Mouse (Mus musculus): ENCODE measurements at regions not wholly inside any gene's neighbourhood (a gene's known extent, or its start where the extent isn't known, plus 50 kb on each side); places are given as distances from the start of the nearest gene placed in this dataset.
A peak's percentile ranks its signal among the peaks of the same experiment; 100 is the strongest.

- DNase-seq = peak; percentile 89
Measured at GRCm38 (mm10) chr16:29915346-29915745, 148.8 kb upstream of the Hes1 start.

DNA sequence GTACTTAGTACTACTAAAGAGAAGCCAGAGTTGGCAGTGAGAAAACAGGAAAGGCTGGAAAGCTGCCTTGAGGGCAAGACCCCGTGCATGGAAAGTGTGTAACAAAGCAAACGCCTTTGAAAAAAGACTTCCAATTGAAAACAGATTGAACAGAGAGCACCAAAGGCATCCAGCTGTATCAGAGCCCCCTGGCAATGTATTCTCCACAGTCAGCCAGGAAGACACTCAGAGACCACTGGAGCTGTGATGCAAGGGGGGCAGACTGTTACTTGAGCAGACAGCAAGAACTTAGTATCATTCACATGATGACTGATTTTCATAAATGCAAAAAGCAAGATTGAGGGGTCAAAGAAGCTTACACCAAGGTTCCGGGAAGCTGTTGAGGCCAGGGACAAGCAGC is 146.2 kb upstream of the Hes1 start:
- DNase-seq = no peak

GRCm38 (mm10) chr16:29918396-29918795 is 145.8 kb upstream of the Hes1 start:
- DNase-seq = no peak

DNA sequence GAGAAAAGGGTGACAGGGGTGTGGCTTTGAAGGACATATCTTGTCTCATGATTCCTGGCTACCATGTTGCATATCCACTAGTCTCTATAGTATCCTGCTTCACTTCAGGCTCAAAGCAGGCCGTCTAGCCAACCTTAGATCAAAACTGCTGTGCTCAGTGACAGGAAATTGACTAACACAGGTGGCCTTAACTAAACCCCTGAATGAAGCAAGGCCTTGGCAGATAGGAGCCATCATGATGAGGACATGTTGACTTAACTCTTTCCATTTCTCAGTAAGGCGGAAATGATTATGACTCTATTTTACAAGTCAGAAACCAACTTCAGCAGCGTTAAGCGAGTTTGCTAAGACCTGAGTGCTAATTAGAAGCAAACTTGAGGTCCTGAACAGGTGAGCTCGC is 143.2 kb upstream of the Hes1 start:
- no peak for DNase-seq

DNA sequence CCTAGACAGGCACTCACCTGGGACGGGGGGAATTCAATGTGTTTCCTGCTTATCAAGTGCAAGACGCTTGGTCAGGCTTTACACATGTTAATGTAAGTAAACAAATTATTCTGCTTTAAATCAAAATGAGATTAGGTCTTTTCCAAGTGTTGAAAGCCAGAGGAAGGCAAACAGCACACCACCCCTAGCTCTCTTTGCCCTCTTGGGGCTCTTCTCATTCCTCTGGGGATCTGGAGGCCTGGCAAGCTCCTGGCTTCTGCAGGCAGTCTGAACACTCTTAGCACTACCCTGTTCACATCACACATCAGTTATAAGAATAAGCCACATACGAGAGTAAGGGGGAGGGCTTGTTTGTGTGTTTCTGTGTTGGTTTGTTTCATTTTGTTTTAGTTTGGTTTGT is 142.8 kb upstream of the Hes1 start:
- DNase-seq = peak; percentile 3

DNA sequence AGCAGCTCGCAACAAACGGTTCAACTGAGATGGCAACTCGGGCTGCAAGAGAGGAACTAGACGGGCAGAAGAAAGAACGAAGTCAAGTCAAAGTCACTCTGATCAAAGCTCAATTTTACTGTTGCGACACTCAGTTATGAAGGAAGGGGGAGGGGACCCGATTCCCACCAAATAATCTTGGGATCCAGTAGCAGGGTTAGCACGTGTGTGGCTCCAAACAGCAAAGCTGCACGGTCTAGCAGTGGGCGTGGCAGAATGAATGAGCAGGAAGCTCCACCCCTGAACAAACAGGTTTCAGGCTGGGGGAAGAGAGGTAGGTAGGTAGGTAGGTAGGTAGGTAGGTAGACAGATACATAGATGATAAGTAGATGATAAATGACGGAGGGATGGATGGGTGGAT is 136.9 kb upstream of the Hes1 start:
- DNase-seq = peak; percentile 1

DNA sequence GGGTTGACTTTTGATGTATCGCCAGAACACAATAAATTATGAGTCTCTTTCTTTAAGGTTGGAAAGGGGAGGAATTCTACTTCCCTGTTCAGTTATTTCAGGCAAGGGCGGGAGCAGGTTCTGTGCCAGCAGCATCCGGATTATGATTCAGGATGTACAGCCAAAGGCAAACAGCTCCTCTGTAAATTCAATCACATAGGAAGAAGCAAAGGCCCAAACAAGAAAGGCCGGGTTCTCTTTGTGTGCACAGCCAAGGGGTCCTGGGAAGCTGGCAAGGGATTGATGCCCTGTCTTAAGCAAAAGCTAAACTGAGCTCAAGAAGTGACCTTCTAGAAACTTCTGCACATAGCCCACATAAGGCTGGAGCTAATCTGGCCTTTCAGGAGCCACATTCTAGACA is 135.9 kb upstream of the Hes1 start:
- peak; percentile 23 for DNase-seq

- DNase-seq = no peak
Measured at GRCm38 (mm10) chr16:29931746-29932351, 132.3 kb upstream of the Hes1 start.

DNA sequence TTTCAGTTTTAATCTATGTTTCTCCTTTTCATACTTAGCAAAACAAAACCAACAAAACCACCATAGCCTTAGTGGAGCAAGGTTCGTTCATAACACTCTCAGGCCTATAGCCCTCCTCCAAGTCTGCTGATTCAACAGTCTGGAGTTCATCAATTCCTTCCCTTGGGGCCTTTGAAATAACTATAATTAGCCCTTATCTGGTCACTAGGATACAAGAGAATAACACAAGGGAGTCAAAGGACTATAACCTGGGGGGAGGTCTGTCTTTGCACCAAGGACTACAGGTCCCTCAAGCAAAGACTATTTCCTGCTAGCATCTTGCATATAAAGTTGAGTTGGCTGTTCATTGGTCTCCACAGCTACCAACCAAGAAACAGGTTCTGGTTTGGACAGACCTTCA is 129.5 kb upstream of the Hes1 start:
- no peak for DNase-seq

DNA sequence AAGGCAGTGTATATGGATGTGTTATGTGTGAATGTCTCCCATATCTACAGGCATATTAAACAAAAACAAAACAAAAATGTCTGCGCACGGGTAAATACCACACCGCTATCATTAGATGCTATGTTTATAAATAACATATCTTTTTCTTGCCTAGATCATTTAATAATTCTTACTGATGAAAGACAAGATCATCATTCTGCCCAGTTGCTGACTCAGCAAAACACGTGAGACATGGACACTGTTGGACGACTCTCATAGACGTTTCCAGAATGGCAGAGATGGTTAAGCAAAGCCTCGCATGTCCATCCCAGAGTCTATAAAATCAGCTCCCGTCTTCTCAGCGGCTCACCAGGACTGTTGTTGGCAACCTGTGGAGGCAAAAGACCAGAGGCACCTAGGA is 125.5 kb upstream of the Hes1 start:
- DNase-seq = peak; percentile 5

- peak; percentile 35 for DNase-seq
Measured at GRCm38 (mm10) chr16:29939331-29939850, 124.8 kb upstream of the Hes1 start.

GRCm38 (mm10) chr16:29939869-29940707 is 124.1 kb upstream of the Hes1 start:
- DNase-seq = peak; percentile 38

- DNase-seq = peak; percentile 3
Measured at GRCm38 (mm10) chr16:29942111-29942510, 122.1 kb upstream of the Hes1 start.

- DNase-seq = peak; percentile 94
Measured at GRCm38 (mm10) chr16:29943963-29944860, 120.0 kb upstream of the Hes1 start.

GRCm38 (mm10) chr16:29944966-29945365 is 119.2 kb upstream of the Hes1 start:
- DNase-seq = no peak

GRCm38 (mm10) chr16:29945376-29945890 is 118.8 kb upstream of the Hes1 start:
- DNase-seq = peak; percentile 42

GRCm38 (mm10) chr16:29945891-29946598 is 118.1 kb upstream of the Hes1 start:
- DNase-seq = peak; percentile 89

DNA sequence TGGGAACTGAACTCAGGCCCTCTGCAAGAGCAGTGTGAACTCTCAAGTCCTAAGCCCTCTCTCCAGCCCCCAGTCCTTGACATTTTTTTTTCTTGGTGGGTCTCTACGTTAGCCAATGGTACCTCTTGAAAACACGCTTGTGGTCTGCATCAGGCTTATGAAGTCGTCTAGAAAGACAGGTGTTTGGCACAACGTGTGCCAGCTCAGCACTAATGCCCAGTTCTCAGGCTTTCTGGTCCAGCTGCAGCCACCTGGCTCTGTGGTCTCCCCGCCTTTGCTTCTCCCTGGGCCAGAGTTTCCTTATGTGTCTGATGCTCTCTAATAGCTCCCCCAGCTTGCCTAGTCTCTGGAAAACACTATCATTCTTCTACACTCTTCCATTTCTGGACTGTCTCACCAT is 117.2 kb upstream of the Hes1 start:
- DNase-seq = peak; percentile 34

DNA sequence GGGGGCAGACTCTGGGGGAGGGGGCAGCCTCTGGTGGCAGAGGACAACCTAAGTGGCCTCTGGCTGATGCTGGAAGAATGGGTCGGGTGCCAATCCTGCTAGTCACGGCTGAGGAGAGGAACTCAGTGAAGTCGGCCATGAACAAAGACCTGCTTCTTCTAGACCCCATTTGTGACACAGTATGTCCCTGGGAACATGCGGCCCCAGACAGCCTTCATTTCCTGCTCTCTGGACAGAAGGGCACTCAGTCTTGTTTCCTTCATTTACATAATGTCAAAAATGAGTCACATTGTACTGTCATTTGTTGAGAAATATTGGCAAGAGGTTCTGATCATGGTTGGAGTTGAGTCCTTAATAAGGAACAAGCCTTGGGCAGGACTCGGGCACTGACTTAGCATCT is 116.5 kb upstream of the Hes1 start:
- peak; percentile 7 for DNase-seq

- no peak for DNase-seq
Measured at GRCm38 (mm10) chr16:29950136-29950535, 114.0 kb upstream of the Hes1 start.

- DNase-seq = no peak
Measured at GRCm38 (mm10) chr16:29950791-29951190, 113.4 kb upstream of the Hes1 start.

- no peak for DNase-seq
Measured at GRCm38 (mm10) chr16:29954700-29955099, 109.5 kb upstream of the Hes1 start.

Data from gastrocnemius, postnatal 25 days (tissue).